Mouse (Mus musculus) inflammation-experienced regulatory T-cells (primary cell): ENCODE measurements around the gene Prpsap2. TPM values are rescaled to one million over a fixed set of nuclear protein-coding genes. Genes with fewer than 3 reads are reported as not detected.

Source experiments
- polyA plus RNA-seq, 2 experiments: library from polyadenylated mRNA; unstranded; fragments of 100-300 nt; shearing (Covaris generic); gene quantifications; one replicate each; pipeline ENCODE4 v1.2.1; 2017

Prpsap2 gene
- 10 to 100 TPM; 27.8 to 39.0 TPM for polyA plus RNA-seq

GRCm38 (mm10) chr11:61761584-61762407 is at the start of gene Prpsap2:
Prpsap2 (minus strand) TSS chr11:61762088.

GRCm38 (mm10) chr11:61720636-61721035 is 41.3 kb downstream of the Prpsap2 start, which contains the start of gene Slc5a10:
Slc5a10 (minus strand) TSS chr11:61720826.

GRCm38 (mm10) chr11:61683907-61684731 is 77.8 kb downstream of the Prpsap2 start, which contains the start of gene Fam83g:
Fam83g (plus strand) TSS chr11:61684091.

Other genes with a start within 250 kb of the Prpsap2 start
- under 1 TPM; 0.66 to 0.70 TPM for gene Epn2, start 182.4 kb downstream of the Prpsap2 start, polyA plus RNA-seq
- gene Grap, start 108.8 kb downstream of the Prpsap2 start, polyA plus RNA-seq, result 100 to 1,000 TPM; 326 to 331 TPM
- gene Fam83g, start 78.0 kb downstream of the Prpsap2 start, polyA plus RNA-seq, result 1 to 10 TPM in 1 of 2 experiments, under 1 TPM in 1; 0.54 to 2.7 TPM
- gene Slc5a10, start 41.3 kb downstream of the Prpsap2 start, polyA plus RNA-seq, result under 1 TPM; 0.12 to 0.49 TPM
- gene Ulk2, start 93.0 kb upstream of the Prpsap2 start, polyA plus RNA-seq, result 10 to 100 TPM; 28.2 to 31.4 TPM
- 10 to 100 TPM; 44.0 to 46.0 TPM for gene Akap10, start 168.2 kb upstream of the Prpsap2 start, polyA plus RNA-seq
- gene Specc1, start 194.7 kb upstream of the Prpsap2 start, polyA plus RNA-seq, result 1 to 10 TPM; 1.2 to 8.6 TPM